Mouse (Mus musculus) liver, embryonic 13.5 days (tissue): ENCODE measurements around the gene Kcna5. TPM values are rescaled to one million over a fixed set of nuclear protein-coding genes. Genes with fewer than 3 reads are reported as not detected.

Experiments
- ATAC-seq: fragments of 200-750 bp; cut with Nextera tagmentation; 2 replicates; pipeline ENCODE4 v1.8.0; 2017; ENCODE audit warnings: low read depth, mild to moderate bottlenecking, moderate number of reproducible peaks, moderate library complexity
- DNase-seq: peaks from one replicate; pipeline ENCODE4 v3.0.0; 2022
- H3K27ac ChIP-seq: fragments of 300-500 bp; sonication (generic); 2 replicates; pipeline ENCODE4 v1.5.1; 2015; ENCODE audit warnings: moderate library complexity, mild to moderate bottlenecking, inconsistent platforms
- H3K27me3 ChIP-seq: fragments of 300-500 bp; sonication (generic); 2 replicates; pipeline ENCODE4 v1.6.1; 2015; ENCODE audit warnings: mild to moderate bottlenecking, inconsistent platforms
- H3K36me3 ChIP-seq: fragments of 300-500 bp; sonication (generic); 2 replicates; pipeline ENCODE4 v1.6.1; 2015; ENCODE audit warnings: mild to moderate bottlenecking, inconsistent platforms
- H3K4me1 ChIP-seq: fragments of 300-500 bp; sonication (generic); replicated peaks from 2 replicates; pipeline ENCODE4 v1.6.1; 2015; ENCODE audit warnings: inconsistent platforms
- H3K4me2 ChIP-seq: fragments of 300-500 bp; sonication (generic); 2 replicates; pipeline ENCODE4 v1.6.1; 2015; ENCODE audit warnings: inconsistent platforms, mild to moderate bottlenecking, moderate library complexity
- H3K4me3 ChIP-seq: fragments of 300-500 bp; sonication (generic); replicated peaks from 2 replicates; pipeline ENCODE4 v1.5.1; 2015; ENCODE audit warnings: mild to moderate bottlenecking, inconsistent platforms
- H3K9ac ChIP-seq: fragments of 300-500 bp; sonication (generic); 2 replicates; pipeline ENCODE4 v1.6.1; 2015; ENCODE audit warnings: mild to moderate bottlenecking, inconsistent platforms
- H3K9me3 ChIP-seq: fragments of 300-500 bp; sonication (generic); replicated peaks from 2 replicates; pipeline ENCODE4 v1.6.1; 2016; ENCODE audit warnings: inconsistent platforms
- WGBS: fragments of 180-500 bp; shearing (Covaris S2); methylation state at CpG from one replicate; pipeline ENCODE4 v1.1.7; 2015; ENCODE audit not compliant: insufficient replicate concordance; 5-methylcytosine and 5-hydroxymethylcytosine counted together
- polyA plus RNA-seq: library from polyadenylated mRNA; unstranded; fragments of >200 nt; fragmentation: Nextera tagmentation; extraction: Ambion mirVana; gene quantifications from 2 replicates; pipeline ENCODE4 v1.2.1, GENCODE M21; 2015

Gene Kcna5
- 0.13 and 0.14 TPM in 2 replicates for polyA plus RNA-seq

- WGBS, result 4% methylated on average over 14 of the region's 15 CpGs
- H3K36me3 ChIP-seq, result no peaks in the 10 kb centered on the region
Measured at GRCm38 (mm10) chr6:126535208-126535910, at the start of gene Kcna5. TSS of gene Kcna5 (minus strand) at chr6:126535412.

GRCm38 (mm10) chr6:126583075-126583474 is 47.9 kb upstream of the Kcna5 start:
- no peaks in the 10 kb centered on the region for H3K27me3 ChIP-seq
- H3K27ac ChIP-seq, result no peak overlapping the region
- H3K4me1 ChIP-seq, result no peaks in the 10 kb centered on the region
- H3K9me3 ChIP-seq, result no peaks in the 10 kb centered on the region
- no peak overlapping the region for H3K9ac ChIP-seq
- DNase-seq (no peak), ATAC-seq (no peak)
- 49% methylated on average over 7 of the region's 7 CpGs for WGBS
- H3K36me3 ChIP-seq, result no peaks in the 10 kb centered on the region
- no peak overlapping the region for H3K4me2 ChIP-seq
- H3K4me3 ChIP-seq, result no peak overlapping the region

More at GRCm38 (mm10) chr6:126535208-126535910, at the start of gene Kcna5:
- Histone ChIP-seq H3K4me2 (0 out of 2 replicates have a peak within 1 kb of the TSS, but pooled peaks have one; percentile 28), H3K4me3 (no peak within 1 kb of the TSS), H3K27me3 (peaks cover 33% of the 10 kb centered on the region), H3K4me1 (no peaks in the 10 kb centered on the region), H3K27ac (no peak within 1 kb of the TSS), H3K9ac (no peak within 1 kb of the TSS), H3K9me3 (no peaks in the 10 kb centered on the region)
- DNase-seq (no peak), ATAC-seq (no peak)

- H3K27ac ChIP-seq, result no peak overlapping the region
- no peak for ATAC-seq
- H3K9ac ChIP-seq, result no peak overlapping the region
- no peak for DNase-seq
- 66% methylated on average over 8 of the region's 8 CpGs for WGBS
- no peaks in the 10 kb centered on the region for H3K9me3 ChIP-seq
- no peaks in the 10 kb centered on the region for H3K36me3 ChIP-seq
- no peaks in the 10 kb centered on the region for H3K27me3 ChIP-seq
- H3K4me3 ChIP-seq, result no peak overlapping the region
- H3K4me2 ChIP-seq, result no peak overlapping the region
- H3K4me1 ChIP-seq, result no peaks in the 10 kb centered on the region
Measured at GRCm38 (mm10) chr6:126581632-126582031, 46.4 kb upstream of the Kcna5 start.

- H3K36me3 ChIP-seq, result no peaks in the 10 kb centered on the region
- H3K4me1 ChIP-seq, result no peaks in the 10 kb centered on the region
- DNase-seq (no peak), ATAC-seq (no peak)
- no peak overlapping the region for H3K9ac ChIP-seq
- H3K4me3 ChIP-seq, result no peak overlapping the region
- 71% methylated on average over 3 of the region's 3 CpGs for WGBS
- no peak overlapping the region for H3K4me2 ChIP-seq
- no peak overlapping the region for H3K27ac ChIP-seq
- no peaks in the 10 kb centered on the region for H3K27me3 ChIP-seq
- no peaks in the 10 kb centered on the region for H3K9me3 ChIP-seq
Measured at GRCm38 (mm10) chr6:126580571-126580970, 45.4 kb upstream of the Kcna5 start.

- no peaks in the 10 kb centered on the region for H3K27me3 ChIP-seq
- DNase-seq (no peak), ATAC-seq (no peak)
- WGBS, result 54% methylated on average over 3 of the region's 3 CpGs
- no peaks in the 10 kb centered on the region for H3K36me3 ChIP-seq
- no peak overlapping the region for H3K4me3 ChIP-seq
- H3K27ac ChIP-seq, result no peak overlapping the region
- no peaks in the 10 kb centered on the region for H3K9me3 ChIP-seq
- H3K4me2 ChIP-seq, result no peak overlapping the region
- no peak overlapping the region for H3K9ac ChIP-seq
- no peaks in the 10 kb centered on the region for H3K4me1 ChIP-seq
Measured at GRCm38 (mm10) chr6:126577415-126577814, 42.2 kb upstream of the Kcna5 start.

GRCm38 (mm10) chr6:126576566-126576965 is 41.4 kb upstream of the Kcna5 start:
- no peaks in the 10 kb centered on the region for H3K36me3 ChIP-seq
- no peak overlapping the region for H3K4me2 ChIP-seq
- no peak overlapping the region for H3K9ac ChIP-seq
- no peaks in the 10 kb centered on the region for H3K9me3 ChIP-seq
- DNase-seq (no peak), ATAC-seq (no peak)
- no peak overlapping the region for H3K27ac ChIP-seq
- H3K27me3 ChIP-seq, result no peaks in the 10 kb centered on the region
- H3K4me1 ChIP-seq, result no peaks in the 10 kb centered on the region
- WGBS, result 65% methylated on average over 1 of the region's 1 CpGs
- no peak overlapping the region for H3K4me3 ChIP-seq

GRCm38 (mm10) chr6:126574778-126575177 is 39.6 kb upstream of the Kcna5 start:
- ATAC-seq (no peak), DNase-seq (no peak)
- Histone ChIP-seq H3K36me3 (no peaks in the 10 kb centered on the region), H3K9me3 (no peaks in the 10 kb centered on the region), H3K9ac (no peak overlapping the region), H3K27me3 (no peaks in the 10 kb centered on the region), H3K27ac (no peak overlapping the region), H3K4me3 (no peak overlapping the region), H3K4me1 (no peaks in the 10 kb centered on the region), H3K4me2 (no peak overlapping the region)
- WGBS, result 56% methylated on average over 7 of the region's 7 CpGs

- H3K4me2 ChIP-seq, result no peak overlapping the region
- H3K9me3 ChIP-seq, result no peaks in the 10 kb centered on the region
- no peak overlapping the region for H3K27ac ChIP-seq
- H3K27me3 ChIP-seq, result no peaks in the 10 kb centered on the region
- H3K4me1 ChIP-seq, result no peaks in the 10 kb centered on the region
- no peak overlapping the region for H3K4me3 ChIP-seq
- no peak for DNase-seq
- H3K9ac ChIP-seq, result no peak overlapping the region
- H3K36me3 ChIP-seq, result no peaks in the 10 kb centered on the region
- 62% methylated on average over 5 of the region's 5 CpGs for WGBS
- ATAC-seq, result no peak
Measured at GRCm38 (mm10) chr6:126573021-126573420, 37.8 kb upstream of the Kcna5 start.

GRCm38 (mm10) chr6:126569809-126570208 is 34.6 kb upstream of the Kcna5 start:
- Histone ChIP-seq H3K4me2 (no peak overlapping the region), H3K36me3 (no peaks in the 10 kb centered on the region), H3K27ac (no peak overlapping the region), H3K27me3 (no peaks in the 10 kb centered on the region), H3K4me3 (no peak overlapping the region), H3K9me3 (no peaks in the 10 kb centered on the region), H3K9ac (no peak overlapping the region), H3K4me1 (no peaks in the 10 kb centered on the region)
- 52% methylated on average over 7 of the region's 7 CpGs for WGBS
- ATAC-seq (no peak), DNase-seq (no peak)

- no peak for DNase-seq
- no peak for ATAC-seq
- WGBS, result 66% methylated on average over 14 of the region's 14 CpGs
- Histone ChIP-seq H3K9ac (no peak overlapping the region), H3K27me3 (no peaks in the 10 kb centered on the region), H3K4me1 (no peaks in the 10 kb centered on the region), H3K27ac (no peak overlapping the region), H3K4me2 (no peak overlapping the region), H3K36me3 (no peaks in the 10 kb centered on the region), H3K9me3 (no peaks in the 10 kb centered on the region), H3K4me3 (no peak overlapping the region)
Measured at GRCm38 (mm10) chr6:126568046-126568830, 33.0 kb upstream of the Kcna5 start.

- H3K9ac ChIP-seq, result no peak overlapping the region
- no peak overlapping the region for H3K4me2 ChIP-seq
- no peaks in the 10 kb centered on the region for H3K27me3 ChIP-seq
- H3K36me3 ChIP-seq, result no peaks in the 10 kb centered on the region
- WGBS, result 78% methylated on average over 9 of the region's 9 CpGs
- no peak for DNase-seq
- H3K9me3 ChIP-seq, result no peaks in the 10 kb centered on the region
- no peak overlapping the region for H3K27ac ChIP-seq
- H3K4me1 ChIP-seq, result no peaks in the 10 kb centered on the region
- ATAC-seq, result no peak
- no peak overlapping the region for H3K4me3 ChIP-seq
Measured at GRCm38 (mm10) chr6:126567326-126567725, 32.1 kb upstream of the Kcna5 start.
